Mouse (Mus musculus) embryonic facial prominence, embryonic 11.5 days (tissue): ENCODE measurements around the gene Abhd2. TPM values are rescaled to one million over a fixed set of nuclear protein-coding genes. Genes with fewer than 3 reads are reported as not detected.

Experiments used
- ATAC-seq: fragments of 200-750 bp; cut with Nextera tagmentation; replicated peaks from 2 replicates; pipeline ENCODE4 v1.8.0; 2017; ENCODE audit warnings: low read depth; ENCODE audit not compliant: insufficient number of reproducible peaks, low FRiP score, low TSS enrichment
- DNase-seq: peaks from one replicate; pipeline ENCODE4 v3.0.0-alpha.2; 2015; ENCODE audit warnings: low spot score
- H3K27ac ChIP-seq: fragments of 300-500 bp; sonication (generic); replicated peaks from 2 replicates; pipeline ENCODE4 v1.5.1; 2014; ENCODE audit warnings: mild to moderate bottlenecking, low read depth, low read length, control low read depth
- H3K27me3 ChIP-seq: fragments of 300-500 bp; sonication (generic); 2 replicates; pipeline ENCODE4 v1.6.1; 2014; ENCODE audit warnings: mild to moderate bottlenecking, low read length, moderate library complexity, mixed read lengths; ENCODE audit not compliant: control insufficient read depth, insufficient read depth
- H3K36me3 ChIP-seq: fragments of 300-500 bp; sonication (generic); replicated peaks from 2 replicates; pipeline ENCODE4 v1.6.1; 2014; ENCODE audit warnings: low read depth, mild to moderate bottlenecking, low read length, moderate library complexity, mixed read lengths; ENCODE audit not compliant: control insufficient read depth, insufficient read depth
- H3K4me1 ChIP-seq: fragments of 300-500 bp; sonication (generic); 2 replicates; pipeline ENCODE4 v1.6.1; 2014; ENCODE audit warnings: low read length, mixed read lengths; ENCODE audit not compliant: control insufficient read depth, insufficient read depth
- H3K4me2 ChIP-seq: fragments of 300-500 bp; sonication (generic); 2 replicates; pipeline ENCODE4 v1.6.1; 2014; ENCODE audit warnings: low read depth, mild to moderate bottlenecking, control low read depth, low read length, moderate library complexity
- H3K4me3 ChIP-seq: fragments of 300-500 bp; sonication (generic); 2 replicates; pipeline ENCODE4 v1.5.1; 2014; ENCODE audit warnings: low read depth, low read length, control low read depth
- H3K9ac ChIP-seq: fragments of 300-500 bp; sonication (generic); replicated peaks from 2 replicates; pipeline ENCODE4 v1.6.1; 2014; ENCODE audit warnings: mild to moderate bottlenecking, control low read depth, low read length
- H3K9me3 ChIP-seq: fragments of 300-500 bp; sonication (generic); replicated peaks from 2 replicates; pipeline ENCODE4 v1.6.1; 2016; ENCODE audit warnings: mild to moderate bottlenecking, low read length, inconsistent platforms, mixed read lengths; ENCODE audit not compliant: control insufficient read depth
- WGBS: fragments of 180-500 bp; shearing (Covaris S2); extraction: QIAGEN DNeasy Blood & Tissue Kit; methylation state at CpG from one replicate; pipeline ENCODE4 v1.1.7; 2014; 5-methylcytosine and 5-hydroxymethylcytosine counted together
- polyA plus RNA-seq: library from polyadenylated mRNA; unstranded; fragments of >200 nt; fragmentation: Nextera tagmentation; extraction: Ambion mirVana; gene quantifications from 2 replicates; pipeline ENCODE4 v1.2.1, GENCODE M21; 2014

The Abhd2 gene
- polyA plus RNA-seq, 1 experiment from 2014 or later = 12.2 TPM

- DNase-seq = no peak
- 92% methylated on average over 8 of the region's 8 CpGs for WGBS
- Histone ChIP-seq H3K4me1 (no peaks in the 10 kb centered on the region), H3K4me3 (no peak overlapping the region), H3K36me3 (no peaks in the 10 kb centered on the region), H3K9ac (no peak overlapping the region), H3K4me2 (no peak overlapping the region), H3K27ac (no peak overlapping the region), H3K9me3 (no peaks in the 10 kb centered on the region), H3K27me3 (no peaks in the 10 kb centered on the region)
- ATAC-seq = no peak
Measured at GRCm38 (mm10) chr7:79287928-79288327, 14.9 kb downstream of the Abhd2 start.

- Histone ChIP-seq H3K4me1 (no peaks in the 10 kb centered on the region), H3K36me3 (no peaks in the 10 kb centered on the region), H3K9me3 (no peaks in the 10 kb centered on the region), H3K27me3 (no peaks in the 10 kb centered on the region), H3K9ac (no peak overlapping the region), H3K4me3 (no peak overlapping the region), H3K4me2 (no peak overlapping the region), H3K27ac (no peak overlapping the region)
- no peak for DNase-seq
- 96% methylated on average over 5 of the region's 5 CpGs for WGBS
- no peak for ATAC-seq
Measured at GRCm38 (mm10) chr7:79288422-79288821, 15.4 kb downstream of the Abhd2 start.

- no peak for DNase-seq
- Histone ChIP-seq H3K9ac (no peak overlapping the region), H3K4me1 (no peaks in the 10 kb centered on the region), H3K4me2 (no peak overlapping the region), H3K4me3 (no peak overlapping the region), H3K36me3 (no peaks in the 10 kb centered on the region), H3K27me3 (no peaks in the 10 kb centered on the region), H3K27ac (no peak overlapping the region), H3K9me3 (no peaks in the 10 kb centered on the region)
- WGBS = 70% methylated on average over 14 of the region's 14 CpGs
- no peak for ATAC-seq
Measured at GRCm38 (mm10) chr7:79293605-79294232, 20.7 kb downstream of the Abhd2 start.

- Histone ChIP-seq H3K27me3 (no peaks in the 10 kb centered on the region), H3K36me3 (no peaks in the 10 kb centered on the region), H3K9me3 (no peaks in the 10 kb centered on the region), H3K4me1 (no peaks in the 10 kb centered on the region), H3K4me3 (no peak overlapping the region), H3K27ac (no peak overlapping the region), H3K9ac (no peak overlapping the region), H3K4me2 (no peak overlapping the region)
- WGBS = 93% methylated on average over 13 of the region's 13 CpGs
- ATAC-seq (no peak), DNase-seq (no peak)
Measured at GRCm38 (mm10) chr7:79294449-79294980, 21.5 kb downstream of the Abhd2 start.

GRCm38 (mm10) chr7:79295196-79295826 is 22.3 kb downstream of the Abhd2 start:
- H3K4me3 ChIP-seq = no peak overlapping the region
- DNase-seq = no peak
- H3K27me3 ChIP-seq = no peaks in the 10 kb centered on the region
- no peaks in the 10 kb centered on the region for H3K36me3 ChIP-seq
- no peak overlapping the region for H3K4me2 ChIP-seq
- H3K4me1 ChIP-seq = no peaks in the 10 kb centered on the region
- 90% methylated on average over 13 of the region's 13 CpGs for WGBS
- ATAC-seq = no peak
- no peak overlapping the region for H3K27ac ChIP-seq
- H3K9me3 ChIP-seq = no peaks in the 10 kb centered on the region
- H3K9ac ChIP-seq = no peak overlapping the region

- Histone ChIP-seq H3K27ac (no peak overlapping the region), H3K36me3 (no peaks in the 10 kb centered on the region), H3K27me3 (no peaks in the 10 kb centered on the region), H3K4me2 (no peak overlapping the region), H3K4me1 (no peaks in the 10 kb centered on the region), H3K9ac (no peak overlapping the region), H3K9me3 (no peaks in the 10 kb centered on the region), H3K4me3 (no peak overlapping the region)
- ATAC-seq (no peak), DNase-seq (no peak)
- 50% methylated on average over 1 of the region's 1 CpGs for WGBS
Measured at GRCm38 (mm10) chr7:79298681-79299080, 25.7 kb downstream of the Abhd2 start.

- no peaks in the 10 kb centered on the region for H3K9me3 ChIP-seq
- 74% methylated on average over 7 of the region's 7 CpGs for WGBS
- DNase-seq = no peak
- no peak overlapping the region for H3K4me3 ChIP-seq
- no peaks in the 10 kb centered on the region for H3K36me3 ChIP-seq
- H3K9ac ChIP-seq = no peak overlapping the region
- H3K27me3 ChIP-seq = no peaks in the 10 kb centered on the region
- ATAC-seq = no peak
- no peak overlapping the region for H3K4me2 ChIP-seq
- no peak overlapping the region for H3K27ac ChIP-seq
- no peaks in the 10 kb centered on the region for H3K4me1 ChIP-seq
Measured at GRCm38 (mm10) chr7:79299548-79299947, 26.5 kb downstream of the Abhd2 start.

- Histone ChIP-seq H3K4me1 (no peaks in the 10 kb centered on the region), H3K9me3 (no peaks in the 10 kb centered on the region), H3K27ac (no peak overlapping the region), H3K27me3 (no peaks in the 10 kb centered on the region), H3K4me3 (no peak overlapping the region), H3K9ac (no peak overlapping the region), H3K36me3 (no peaks in the 10 kb centered on the region), H3K4me2 (no peak overlapping the region)
- WGBS = 63% methylated on average over 13 of the region's 13 CpGs
- ATAC-seq (no peak), DNase-seq (no peak)
Measured at GRCm38 (mm10) chr7:79300432-79301151, 27.6 kb downstream of the Abhd2 start.
